Mouse (Mus musculus): ENCODE results near the gene Crbn. TPM values are rescaled to one million over a fixed set of nuclear protein-coding genes. Genes with fewer than 3 reads are reported as not detected.
A peak's percentile ranks its signal among the peaks of the same experiment; 100 is the strongest.

Crbn gene
- 100 to 1,000 TPM in 1 of 2 experiments, 10 to 100 TPM in 1; 97.4 to 111 TPM for total RNA-seq (2021)

DNA sequence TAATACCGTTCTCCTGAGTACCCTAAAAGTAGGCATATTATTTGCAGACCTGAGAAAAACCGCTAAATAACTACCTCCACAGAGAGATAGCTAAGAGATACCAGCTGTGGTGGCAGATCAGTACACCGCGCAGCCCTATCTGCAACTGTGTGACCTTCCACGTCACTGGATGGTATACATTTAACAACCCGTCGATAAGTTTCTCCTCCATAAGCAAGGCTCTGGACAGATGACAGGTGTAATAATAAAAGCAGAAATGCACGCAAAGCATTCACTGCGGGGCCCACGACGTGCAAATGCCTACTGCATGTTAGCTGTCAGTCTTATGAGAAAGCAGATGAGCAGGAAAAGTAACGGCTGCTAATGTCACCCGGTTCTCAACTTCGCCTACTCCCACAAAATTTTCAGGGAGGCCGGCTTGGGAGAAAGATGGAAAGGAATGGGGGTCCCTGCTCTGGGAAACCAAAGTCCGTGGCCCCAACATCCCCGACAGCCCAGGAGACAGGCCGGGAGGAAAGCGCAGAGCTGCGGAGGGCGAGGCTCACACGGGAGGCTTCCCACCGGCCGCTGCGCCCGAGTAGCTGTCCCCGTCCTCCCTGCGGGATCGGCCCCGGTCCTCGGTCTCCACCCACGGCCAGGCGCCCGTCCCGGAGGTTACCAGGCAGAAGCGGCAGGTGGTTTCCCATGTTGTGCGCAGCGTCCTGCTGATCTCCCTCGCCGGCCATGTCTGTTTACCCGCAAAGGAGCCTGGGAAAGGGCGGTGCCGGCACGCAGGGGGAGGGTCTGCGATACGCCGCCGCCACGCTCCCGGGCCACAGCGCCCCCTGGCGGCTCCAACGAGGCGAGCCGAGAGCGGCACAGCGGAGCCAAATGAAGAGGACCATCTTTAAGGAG, at the start of gene Crbn:
TSS of gene Crbn (minus strand) at position 745 of the 894 bp plus-strand sequence.
- DNase-seq (ENCODE audit: extremely low spot score in 1 of 2, low spot score in 1 of 2), result peak; percentile 93 to 95

DNA sequence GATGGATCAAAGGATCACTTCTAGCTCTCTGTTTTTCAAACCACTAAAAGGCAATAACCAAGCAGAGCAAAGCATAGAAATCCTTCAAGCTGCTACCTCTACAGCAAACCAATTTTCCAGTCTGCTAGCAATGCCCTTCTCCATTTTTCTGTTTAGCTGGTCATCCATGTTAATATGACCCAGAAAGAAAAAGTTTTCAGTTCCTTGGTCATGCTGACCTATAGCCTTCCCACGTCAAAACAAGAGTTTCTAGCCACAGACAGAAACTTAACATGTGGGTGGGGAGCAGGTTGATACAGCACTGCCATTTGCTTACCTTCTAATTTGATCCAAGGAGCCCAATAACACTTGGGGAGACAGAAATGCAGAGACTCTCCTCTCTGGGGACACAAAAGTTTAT, 40.3 kb upstream of the Crbn start:
- no peak for DNase-seq (ENCODE audit: extremely low spot score in 1 of 2, low spot score in 1 of 2)

DNA sequence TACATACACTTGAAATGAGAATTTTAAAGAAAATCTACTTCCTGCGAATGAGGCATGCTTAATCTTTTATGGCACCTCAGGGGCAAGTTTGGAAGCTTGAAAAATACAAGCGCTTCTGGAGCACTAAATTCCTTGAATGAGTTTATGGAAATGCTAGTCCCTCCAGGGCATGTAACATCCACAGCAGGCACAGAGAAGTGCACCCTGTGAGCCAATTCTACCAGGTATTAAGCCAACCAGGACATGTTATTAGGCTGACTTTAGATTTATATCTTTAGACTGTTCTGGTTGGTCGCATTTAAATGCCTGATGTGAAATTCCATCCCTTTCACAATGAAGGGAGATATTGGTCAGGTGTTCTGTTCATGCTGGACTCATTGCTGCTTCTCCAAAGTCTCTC, 38.2 kb upstream of the Crbn start:
- no peak for DNase-seq (ENCODE audit: extremely low spot score in 1 of 2, low spot score in 1 of 2)

DNA sequence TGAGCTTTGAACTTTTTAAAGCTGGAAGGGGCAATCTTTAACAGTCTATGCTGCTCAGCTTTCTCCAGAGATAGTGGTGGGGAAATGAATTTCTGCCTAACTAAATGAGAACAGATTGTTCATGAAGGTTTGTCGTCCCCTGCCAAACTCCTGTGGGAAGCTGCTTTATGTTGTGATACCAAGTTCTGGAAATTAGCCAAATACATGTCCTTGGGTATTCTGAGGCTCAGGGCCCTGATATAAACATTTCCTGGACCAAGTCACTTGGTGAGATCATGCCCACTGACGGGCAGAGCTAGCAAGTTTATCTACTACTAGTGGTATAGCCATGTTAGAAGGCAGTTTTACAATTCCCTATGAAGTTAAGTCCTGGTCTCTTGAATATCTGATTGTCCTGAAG, 35.4 kb upstream of the Crbn start:
- no peak for DNase-seq (ENCODE audit: extremely low spot score in 1 of 2, low spot score in 1 of 2)

DNA sequence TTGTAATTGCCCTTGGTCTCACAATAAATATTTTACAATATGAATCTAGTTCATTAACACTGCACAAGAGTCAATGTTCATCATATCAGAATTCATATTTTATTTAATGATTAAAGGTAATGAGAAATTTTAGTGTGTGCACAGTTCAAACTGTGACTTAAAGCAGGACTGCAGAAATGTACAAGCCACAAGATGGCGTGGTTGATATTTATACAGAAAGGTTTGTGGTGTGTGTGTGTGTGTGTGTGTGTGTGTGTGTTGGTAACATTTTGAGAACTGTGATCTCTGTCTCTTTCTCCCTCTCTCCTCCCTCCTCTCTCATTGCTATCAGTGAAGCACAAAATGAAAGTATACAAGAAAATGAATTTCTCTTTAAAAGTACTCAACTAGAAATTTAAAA, 22.5 kb upstream of the Crbn start:
- peak in 1 of 2 experiments; percentile 62 for DNase-seq (ENCODE audit: extremely low spot score in 1 of 2, low spot score in 1 of 2)

DNA sequence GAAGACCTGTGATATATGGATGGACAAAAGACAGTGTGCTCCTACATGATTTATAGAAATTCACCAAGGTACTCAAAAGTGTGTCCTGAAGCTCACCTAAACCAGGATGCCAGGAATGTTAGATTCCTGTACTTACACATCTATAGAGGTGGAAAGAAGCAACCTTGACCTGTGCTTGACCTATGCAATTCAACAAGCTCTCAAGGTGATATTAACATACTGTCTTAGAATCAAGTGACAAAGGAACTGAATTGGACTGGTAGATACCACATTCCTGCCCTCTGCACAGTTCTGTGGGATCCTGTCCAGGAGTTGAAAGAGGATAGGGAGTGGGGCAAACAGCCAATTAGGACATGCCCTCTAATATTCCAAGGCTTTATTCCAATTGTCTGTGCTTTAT, 20.7 kb upstream of the Crbn start:
- DNase-seq (ENCODE audit: extremely low spot score in 1 of 2, low spot score in 1 of 2), result no peak

DNA sequence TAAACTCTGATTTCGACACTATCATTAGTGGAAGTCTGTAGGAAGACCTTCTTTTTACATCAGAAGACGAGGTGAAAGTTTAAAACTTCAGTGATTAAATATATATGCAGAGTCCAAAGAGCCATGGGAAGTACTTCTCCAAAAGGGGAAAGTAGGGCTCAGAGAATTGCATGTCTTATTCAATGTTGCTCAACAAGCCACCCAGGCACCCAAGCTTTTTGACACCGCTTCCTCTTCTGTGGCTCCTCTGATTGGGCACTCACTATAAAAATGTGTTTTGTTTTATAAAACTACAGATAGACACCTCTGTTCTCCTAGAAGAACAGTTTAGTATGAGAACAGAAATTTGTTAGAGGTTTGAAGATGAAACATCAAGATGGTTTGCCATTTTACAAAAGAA, 20.0 kb upstream of the Crbn start:
- DNase-seq (ENCODE audit: extremely low spot score in 1 of 2, low spot score in 1 of 2), result no peak

DNA sequence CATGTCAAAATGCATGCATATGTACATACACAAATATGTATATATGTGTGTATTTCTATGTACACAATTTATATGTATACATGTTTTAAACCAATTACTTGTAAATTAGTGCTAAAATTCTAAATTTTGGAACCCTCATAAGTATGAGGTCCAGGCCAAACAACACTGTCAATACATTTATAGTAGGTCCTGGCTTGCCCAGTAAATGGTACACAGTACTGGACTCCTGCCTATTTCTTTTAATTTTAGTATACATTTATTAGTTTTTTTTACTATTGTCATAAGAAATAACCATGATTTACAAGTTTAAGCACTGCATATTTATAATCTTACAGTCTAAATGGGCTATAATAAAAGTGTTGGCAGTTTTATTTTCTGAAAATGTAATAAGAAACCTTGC, 19.4 kb upstream of the Crbn start:
- DNase-seq (ENCODE audit: extremely low spot score in 1 of 2, low spot score in 1 of 2), result no peak

DNA sequence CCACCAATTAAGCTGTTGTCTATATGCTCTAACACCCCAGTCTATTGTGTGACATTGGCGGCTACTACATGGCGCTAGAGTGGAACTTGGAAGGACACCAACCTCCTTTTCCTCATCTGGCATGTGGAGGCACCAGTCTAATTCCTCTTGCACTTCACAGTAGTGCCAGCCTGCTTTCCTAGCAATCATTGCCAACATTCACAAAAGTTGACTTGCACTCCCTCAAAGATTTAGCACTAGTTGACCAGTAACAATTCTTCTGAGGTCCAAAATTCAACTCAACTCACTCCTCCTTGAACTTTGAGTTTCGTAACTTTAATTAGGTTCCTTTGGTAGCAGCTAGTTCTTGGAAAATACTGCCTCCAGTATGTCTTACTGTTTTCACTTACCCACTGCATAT, 10.8 kb upstream of the Crbn start:
- no peak for DNase-seq (ENCODE audit: extremely low spot score in 1 of 2, low spot score in 1 of 2)

DNA sequence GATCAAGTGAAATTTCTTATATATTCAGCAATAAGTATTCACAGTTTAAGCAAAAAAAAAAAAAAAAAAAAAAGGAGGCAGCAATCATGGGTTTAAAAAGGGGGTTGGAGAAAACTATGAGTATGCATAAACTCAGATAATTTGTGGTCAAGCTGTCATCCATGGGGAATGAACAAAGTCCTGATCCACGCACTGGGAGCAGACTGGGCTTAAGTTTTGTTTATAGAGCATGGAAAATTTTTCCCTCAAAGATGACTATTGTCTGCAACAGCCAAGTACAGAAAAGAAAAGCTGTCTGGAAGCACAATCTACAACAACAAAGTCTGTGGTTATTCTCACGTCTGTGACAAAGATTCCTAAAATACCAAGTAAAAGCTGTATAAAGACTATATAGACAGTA, 9.3 kb upstream of the Crbn start:
- DNase-seq (ENCODE audit: extremely low spot score in 1 of 2, low spot score in 1 of 2), result no peak

DNA sequence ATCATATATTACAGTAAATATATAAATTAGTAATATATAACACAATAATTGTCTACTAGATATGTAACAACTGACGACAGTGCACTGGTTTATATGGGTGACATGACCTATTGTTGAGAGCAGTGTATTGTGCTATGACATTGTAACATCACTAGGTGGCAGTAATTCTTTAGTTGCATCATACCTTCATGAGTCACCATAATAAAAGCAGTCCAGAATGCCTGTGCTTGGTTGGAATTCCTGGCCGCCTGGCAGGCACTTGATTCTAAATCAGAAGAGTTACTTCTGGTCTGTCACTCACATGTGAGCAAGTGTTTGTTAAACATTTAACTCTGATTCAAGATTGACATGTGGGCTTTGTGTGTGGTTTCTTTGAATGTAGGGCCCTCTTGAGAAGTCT, 5.0 kb upstream of the Crbn start:
- DNase-seq (ENCODE audit: extremely low spot score in 1 of 2, low spot score in 1 of 2), result no peak

DNA sequence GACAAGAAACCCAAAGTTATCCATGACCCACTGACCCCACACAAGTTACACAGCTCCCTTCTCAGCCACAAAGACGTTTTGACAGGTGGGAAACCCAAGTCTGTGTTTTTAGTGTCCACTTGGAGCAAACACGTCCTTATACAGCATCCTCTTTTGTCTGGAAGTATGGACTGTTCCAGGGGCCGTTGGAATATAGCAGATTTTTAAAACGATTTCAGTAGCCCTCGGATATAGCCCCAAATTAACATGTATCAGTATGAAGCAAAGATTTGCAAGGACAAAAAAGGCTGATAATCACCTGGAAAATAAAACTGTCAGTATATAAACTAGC, 315 bp upstream of the Crbn start:
- DNase-seq (ENCODE audit: extremely low spot score in 1 of 2, low spot score in 1 of 2), result no peak

DNA sequence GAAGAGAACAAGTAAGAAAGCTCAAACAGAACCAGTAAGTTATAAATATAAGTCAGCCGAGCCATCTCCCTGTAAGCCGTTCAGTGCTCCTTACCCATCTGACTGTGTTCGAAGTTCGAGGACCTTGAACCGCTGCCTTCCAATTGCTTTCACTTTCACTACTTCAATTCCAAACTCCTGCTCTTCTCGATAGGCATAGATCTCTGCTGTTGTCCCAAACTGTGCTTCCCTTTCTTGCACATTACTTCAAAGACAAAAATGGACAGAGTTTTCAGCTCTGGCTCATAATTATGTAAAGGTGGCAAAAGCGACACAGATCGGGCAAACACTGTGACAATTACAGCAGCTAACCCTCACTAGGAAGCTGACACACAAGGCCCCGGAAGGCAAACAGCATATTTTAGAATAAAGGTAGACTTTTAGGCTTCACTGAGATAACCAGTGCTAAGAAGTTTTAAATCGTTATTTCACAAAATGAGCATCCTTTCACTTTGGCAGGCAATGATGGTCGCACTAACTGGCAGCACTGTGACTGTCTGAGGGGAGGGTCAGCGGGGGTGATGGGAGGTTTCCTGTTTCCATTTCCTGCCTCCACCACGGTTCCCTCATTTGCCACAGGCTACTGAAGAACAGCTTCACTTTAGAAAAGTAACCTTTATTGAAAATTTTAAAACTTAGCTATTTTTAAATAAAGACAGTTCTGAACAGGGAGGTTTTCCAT, 5.6 kb downstream of the Crbn start:
- no peak for DNase-seq (ENCODE audit: extremely low spot score in 1 of 2, low spot score in 1 of 2)

DNA sequence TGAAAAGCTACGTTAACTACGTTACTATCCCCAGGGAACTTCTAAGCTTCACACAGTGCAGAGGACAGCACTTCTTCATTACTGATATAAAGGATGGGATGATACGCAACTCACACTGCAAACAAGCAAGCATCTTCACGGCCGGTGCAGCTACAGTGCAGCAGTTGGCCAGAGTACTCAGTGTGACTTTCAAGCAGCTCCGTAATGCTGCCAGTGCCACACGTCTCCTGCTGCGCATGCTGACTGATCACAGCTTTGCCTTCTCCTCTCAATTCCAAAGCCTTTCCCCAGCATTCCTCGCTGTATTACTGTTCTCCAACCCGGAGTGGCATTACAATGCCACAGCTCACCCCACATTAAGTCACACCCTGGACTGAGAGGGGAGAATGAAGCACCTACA, 6.3 kb downstream of the Crbn start:
- no peak for DNase-seq (ENCODE audit: extremely low spot score in 1 of 2, low spot score in 1 of 2)

DNA sequence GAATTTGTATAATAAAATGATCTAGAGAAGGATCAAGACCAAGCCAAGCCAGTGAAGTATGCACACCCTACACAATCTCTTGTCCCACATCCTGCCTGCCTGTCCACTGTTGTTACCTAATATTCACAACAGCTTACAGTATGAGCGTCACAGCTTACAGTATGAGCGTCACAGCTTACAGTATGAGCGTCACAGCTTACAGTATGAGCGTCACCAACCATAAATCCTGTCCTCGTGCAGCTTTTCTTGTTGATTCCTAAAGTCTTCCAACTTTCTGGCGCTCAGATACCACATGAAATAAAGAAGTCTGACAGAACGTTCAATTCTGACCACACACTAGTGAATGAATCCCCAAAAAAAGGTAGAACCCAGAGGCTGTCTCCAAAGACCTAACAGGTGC, 6.8 kb downstream of the Crbn start:
- DNase-seq (ENCODE audit: extremely low spot score in 1 of 2, low spot score in 1 of 2), result no peak

DNA sequence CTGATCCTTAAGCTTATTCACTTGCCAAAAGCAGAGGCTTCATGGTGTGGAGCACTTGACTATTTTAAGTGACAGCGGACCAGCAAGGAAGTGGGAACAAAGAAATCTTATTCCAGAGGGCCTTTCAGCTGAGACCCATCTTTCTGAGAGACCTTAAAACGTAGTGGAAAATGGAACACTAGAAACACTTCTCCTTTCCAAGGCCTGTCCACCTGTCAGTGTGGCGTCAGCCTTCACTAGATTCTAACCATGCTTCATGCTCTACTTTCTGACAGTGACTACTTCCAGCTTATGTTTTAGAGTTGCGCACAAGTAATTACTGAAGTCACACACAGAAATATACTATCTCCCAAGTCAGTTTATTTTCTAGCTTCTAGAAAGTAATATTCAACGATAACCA, 7.4 kb downstream of the Crbn start:
- DNase-seq (ENCODE audit: extremely low spot score in 1 of 2, low spot score in 1 of 2), result no peak

DNA sequence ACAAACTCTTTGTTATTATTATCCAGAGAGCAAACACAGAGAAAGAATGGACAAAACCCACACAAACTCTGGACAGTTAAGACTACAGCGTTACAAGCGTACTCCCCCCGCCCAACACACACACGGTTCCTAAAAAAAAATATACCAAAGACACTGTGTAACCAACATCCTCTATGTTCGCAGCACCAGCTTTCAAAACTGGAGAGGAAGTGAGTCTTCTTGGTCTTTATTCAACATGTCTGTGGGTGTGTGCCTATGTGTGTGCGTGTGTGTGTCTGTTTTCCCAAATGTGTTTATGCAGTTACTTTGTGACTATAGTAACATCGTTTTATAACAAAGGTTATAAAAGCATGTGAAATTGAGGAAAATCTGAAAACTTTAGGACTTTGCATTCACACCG, 8.4 kb downstream of the Crbn start:
- no peak for DNase-seq (ENCODE audit: extremely low spot score in 1 of 2, low spot score in 1 of 2)

DNA sequence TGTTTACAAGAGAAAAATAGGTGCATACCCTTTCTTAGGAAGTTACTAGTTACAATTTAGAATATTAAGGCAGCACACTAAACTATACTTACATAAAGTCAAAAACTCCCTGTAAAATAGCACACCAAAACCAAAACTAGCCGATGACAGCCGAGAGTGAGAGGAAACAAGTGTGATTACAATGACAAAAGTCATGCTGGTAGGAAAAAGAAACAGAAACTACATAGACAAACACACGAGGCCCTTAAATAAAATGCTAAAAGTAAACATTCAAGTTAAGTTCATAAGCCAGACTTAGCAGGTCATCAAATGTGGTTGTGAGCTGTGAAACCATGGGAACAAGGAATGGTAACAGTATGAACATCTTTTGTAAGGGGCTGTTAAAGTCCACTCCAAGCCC, 12.7 kb downstream of the Crbn start:
- no peak for DNase-seq (ENCODE audit: extremely low spot score in 1 of 2, low spot score in 1 of 2)

DNA sequence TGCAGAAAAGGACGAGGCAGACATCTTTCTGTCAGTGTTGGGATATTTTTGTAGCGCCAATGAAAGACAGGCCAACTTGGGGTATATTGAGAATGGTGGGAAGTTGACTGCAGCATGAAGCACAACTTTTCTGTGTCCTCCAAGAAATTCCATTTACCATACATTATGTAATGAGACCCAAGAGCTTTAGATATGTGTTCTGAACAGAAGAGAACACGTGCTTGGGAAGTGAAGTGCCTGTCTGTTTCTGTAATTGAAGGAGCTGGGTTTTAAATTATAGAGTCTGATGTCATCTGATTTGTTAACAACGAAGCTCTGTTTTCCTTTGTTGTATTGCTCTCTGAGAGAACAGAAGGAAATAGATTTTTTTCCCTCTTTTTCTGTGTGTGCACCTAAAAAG, 29.8 kb downstream of the Crbn start:
- no peak for DNase-seq (ENCODE audit: extremely low spot score in 1 of 2, low spot score in 1 of 2)

DNA sequence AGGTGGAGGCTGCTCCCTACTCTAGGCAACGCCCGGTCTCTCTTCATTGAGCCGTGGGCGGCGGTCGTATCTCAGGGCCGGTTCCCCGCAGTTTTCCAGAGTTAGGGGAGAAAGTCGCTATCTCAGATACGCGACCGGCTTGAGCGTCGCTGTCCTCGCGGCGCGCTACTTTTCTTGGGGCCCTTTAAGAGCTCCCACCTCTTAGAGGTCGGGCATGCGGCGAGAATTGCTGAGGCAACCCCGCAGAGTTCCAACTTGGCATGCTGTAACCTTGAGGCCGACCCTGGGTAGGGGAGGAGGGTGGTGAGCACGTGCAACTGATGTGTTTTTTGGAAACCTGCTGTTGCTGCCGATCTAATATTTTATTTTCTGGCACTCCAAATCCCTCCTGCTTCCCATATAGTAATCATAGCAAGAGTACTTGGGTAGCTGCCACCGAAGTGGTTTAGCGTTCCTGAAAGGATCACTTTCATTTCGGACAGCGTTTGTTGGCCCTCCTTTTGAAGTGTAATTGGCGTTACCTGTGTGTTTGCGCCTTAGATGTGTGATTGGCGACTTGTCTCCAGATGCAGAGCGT, 30.5 kb downstream of the Crbn start:
- no peak for DNase-seq (ENCODE audit: extremely low spot score in 1 of 2, low spot score in 1 of 2)

DNA sequence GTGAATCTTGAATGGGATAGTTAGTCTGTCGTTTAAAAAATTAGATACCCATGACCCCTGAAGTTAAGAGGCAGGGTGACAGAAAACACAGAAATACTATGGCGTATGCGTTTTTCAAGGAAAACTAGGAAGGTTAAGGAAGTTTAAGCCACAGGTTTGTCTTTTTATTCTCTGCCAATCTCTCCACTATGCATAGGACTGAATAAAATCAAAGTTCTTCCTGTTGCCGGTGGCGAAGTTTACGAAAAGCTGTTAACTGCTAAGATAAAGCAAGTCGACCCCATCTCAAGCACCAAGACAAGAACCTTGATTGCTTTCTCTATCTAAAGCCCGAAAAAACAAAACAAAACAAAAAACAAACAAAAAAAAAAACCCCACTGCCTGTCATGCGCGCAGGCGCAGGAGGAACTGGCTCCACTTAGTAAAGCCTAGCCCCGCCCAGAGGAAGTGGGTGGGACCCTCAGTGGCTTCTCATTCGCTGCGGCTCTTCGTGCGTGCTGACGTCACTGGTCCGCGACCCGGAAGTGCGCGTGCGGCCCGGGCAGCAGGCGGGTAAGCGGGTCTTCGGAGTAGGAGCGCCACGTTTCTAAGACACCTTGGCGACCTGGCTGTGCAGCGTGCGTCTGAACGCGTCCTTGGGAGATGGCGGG, 31.1 kb downstream of the Crbn start, which contains the start of gene Trnt1:
TSS of gene Trnt1 (plus strand) at position 481 of the 650 bp plus-strand sequence.
- peak; percentile 89 to 95 for DNase-seq (ENCODE audit: extremely low spot score in 1 of 2, low spot score in 1 of 2)
